Comparison of ENCODE assay signal across 14 mouse cellular contexts in the genomic region with DNA sequence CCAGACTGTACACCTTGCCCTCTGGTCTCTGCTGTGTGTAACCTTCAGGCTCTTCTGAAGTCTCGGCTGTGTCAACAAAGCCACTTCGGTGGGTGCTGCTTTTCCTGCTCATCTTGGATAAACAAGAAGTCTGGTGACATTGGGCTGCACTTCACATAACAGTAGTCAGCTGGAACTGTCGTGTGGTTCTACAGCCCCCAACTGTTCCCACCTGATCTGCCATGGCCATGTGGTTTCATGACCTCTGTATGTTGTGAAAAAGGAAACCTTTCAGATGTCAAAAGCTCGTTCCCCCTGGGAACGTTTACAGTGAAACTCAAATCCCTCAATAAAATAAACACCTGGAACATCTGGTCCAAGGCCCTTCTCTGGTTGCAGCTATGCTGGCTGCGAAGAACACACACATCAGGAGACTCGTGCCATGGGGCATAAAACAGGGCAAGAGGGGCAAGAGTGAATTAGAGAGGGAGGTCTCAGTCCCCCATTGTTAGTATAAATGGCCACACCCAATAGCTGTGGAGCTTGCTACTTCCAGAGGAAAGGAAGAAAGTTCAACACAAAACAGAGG.
"Had no signal": no experiment of that assay in that cellular context is flagged by ENCODE, and none has a peak within 500 bp of the region (broad histone marks: within the 10 kb centered on the region; RNA-seq: fewer than 3 reads in every experiment).

No protein-coding gene starts in this region.

- H3K9ac ChIP-seq: intestine, embryonic 15.5 days; limb, embryonic 15.5 days; liver, embryonic 12.5 days; lung, embryonic 14.5 days; midbrain, embryonic 12.5 days had no signal

- H3K9me3 ChIP-seq: intestine, embryonic 15.5 days; limb, embryonic 15.5 days; liver, embryonic 12.5 days; midbrain, embryonic 12.5 days had no signal

- H3K27ac ChIP-seq: intestine, embryonic 15.5 days; layer of hippocampus, adult 2 months; limb, embryonic 15.5 days; liver, embryonic 12.5 days; midbrain, embryonic 12.5 days; stomach, postnatal 0 days had no signal

- H3K4me1 ChIP-seq: intestine, embryonic 15.5 days; limb, embryonic 15.5 days; liver, embryonic 12.5 days; megakaryocyte, embryonic 14.5 days had no signal

- H3K4me2 ChIP-seq: intestine, embryonic 15.5 days; limb, embryonic 15.5 days; liver, embryonic 12.5 days; lung, embryonic 14.5 days; midbrain, embryonic 12.5 days had no signal

- H3K4me3 ChIP-seq: intestine, embryonic 15.5 days; layer of hippocampus, adult 2 months; limb, embryonic 15.5 days; liver, embryonic 12.5 days; megakaryocyte, embryonic 14.5 days; midbrain, embryonic 12.5 days had no signal

- ATAC-seq: intestine, embryonic 15.5 days; liver, embryonic 12.5 days; midbrain, embryonic 16.5 days had no signal

- DNase-seq: kidney, adult 2 months; kidney, postnatal 4 days; lung, embryonic 14.5 days; lung, postnatal 10 days; lung, postnatal 4 days; thymus, postnatal 4 days had no signal

- H3K27me3 ChIP-seq: intestine, embryonic 15.5 days; liver, embryonic 12.5 days; megakaryocyte, embryonic 14.5 days; midbrain, embryonic 12.5 days had no signal

- H3K36me3 ChIP-seq: intestine, embryonic 15.5 days; limb, embryonic 15.5 days; liver, embryonic 12.5 days had no signal
